Mouse (Mus musculus): ENCODE data around the gene 2200002D01Rik. TPM values are rescaled to one million over a fixed set of nuclear protein-coding genes. Genes with fewer than 3 reads are reported as not detected.
A peak's percentile ranks its signal among the peaks of the same experiment; 100 is the strongest.

Gene 2200002D01Rik
- polyA plus RNA-seq, 1 experiment from 2014 or later: 1.5 TPM

GRCm38 (mm10) chr7:29288942-29289638 lies 40.8 kb upstream of the 2200002D01Rik start, which contains the start of gene Ppp1r14a:
Gene Ppp1r14a (plus strand): TSS chr7:29289308.
- 2% methylated on average over 57 of the region's 59 CpGs for WGBS

GRCm38 (mm10) chr7:29288079-29288478 lies 39.8 kb upstream of the 2200002D01Rik start:
- Histone ChIP-seq H3K4me2 (no peak overlapping the region), H3K27me3 (replicated peaks) (peaks cover 6% of the 10 kb centered on the region; the same call in 1 of the 2 replicates), H3K9me3 (no peaks in the 10 kb centered on the region), H3K27ac (no peak overlapping the region), H3K36me3 (replicated peaks) (no peaks in the 10 kb centered on the region), H3K4me1 (peaks cover 20% of the 10 kb centered on the region), H3K4me3 (no peak overlapping the region), H3K9ac (no peak overlapping the region)
- no peak for ATAC-seq (replicated peaks)
- WGBS: 90% methylated on average over 2 of the region's 2 CpGs

More at GRCm38 (mm10) chr7:29288942-29289638, 40.8 kb upstream of the 2200002D01Rik start, which contains the start of gene Ppp1r14a:
- H3K4me1 ChIP-seq: peaks cover 24% of the 10 kb centered on the region
- H3K36me3 ChIP-seq (replicated peaks): no peaks in the 10 kb centered on the region
- peak; percentile 19; the same call in 1 of the 2 replicates for ATAC-seq (replicated peaks)
- H3K4me3 ChIP-seq: peak within 1 kb of the TSS; percentile 47
- peaks cover 3% of the 10 kb centered on the region; the same call in 1 of the 2 replicates for H3K27me3 ChIP-seq (replicated peaks)
- H3K9me3 ChIP-seq: no peaks in the 10 kb centered on the region
- peak within 1 kb of the TSS; percentile 91 for H3K4me2 ChIP-seq
- H3K27ac ChIP-seq: no peak within 1 kb of the TSS
- peak within 1 kb of the TSS; percentile 45 for H3K9ac ChIP-seq

DNA sequence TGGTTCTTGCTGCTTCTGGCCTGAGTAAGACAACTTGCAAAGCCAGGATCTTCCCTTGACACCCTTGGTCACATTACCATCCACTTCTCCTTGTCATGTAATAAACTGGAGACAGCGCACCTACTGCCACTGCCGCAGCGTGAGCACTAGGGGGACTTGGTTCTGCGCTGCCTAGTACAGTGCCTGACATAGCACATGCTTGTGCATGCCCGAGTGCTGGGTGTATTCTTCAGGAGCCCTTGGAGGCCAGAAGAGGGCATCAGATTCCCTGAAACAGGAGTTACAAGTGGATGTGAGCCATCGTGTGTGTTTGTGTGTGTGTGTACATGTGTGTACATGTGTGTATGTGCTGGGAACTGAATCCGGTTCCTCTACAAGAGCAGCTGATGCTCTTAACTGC lies 39.2 kb upstream of the 2200002D01Rik start:
- peaks cover 19% of the 10 kb centered on the region for H3K4me1 ChIP-seq
- H3K36me3 ChIP-seq (replicated peaks): no peaks in the 10 kb centered on the region
- H3K27ac ChIP-seq: no peak overlapping the region
- ATAC-seq (replicated peaks): no peak
- no peaks in the 10 kb centered on the region for H3K9me3 ChIP-seq
- WGBS: 94% methylated on average over 7 of the region's 7 CpGs
- H3K9ac ChIP-seq: no peak overlapping the region
- H3K27me3 ChIP-seq (replicated peaks): peaks cover 10% of the 10 kb centered on the region
- no peak overlapping the region for H3K4me3 ChIP-seq
- H3K4me2 ChIP-seq: no peak overlapping the region

DNA sequence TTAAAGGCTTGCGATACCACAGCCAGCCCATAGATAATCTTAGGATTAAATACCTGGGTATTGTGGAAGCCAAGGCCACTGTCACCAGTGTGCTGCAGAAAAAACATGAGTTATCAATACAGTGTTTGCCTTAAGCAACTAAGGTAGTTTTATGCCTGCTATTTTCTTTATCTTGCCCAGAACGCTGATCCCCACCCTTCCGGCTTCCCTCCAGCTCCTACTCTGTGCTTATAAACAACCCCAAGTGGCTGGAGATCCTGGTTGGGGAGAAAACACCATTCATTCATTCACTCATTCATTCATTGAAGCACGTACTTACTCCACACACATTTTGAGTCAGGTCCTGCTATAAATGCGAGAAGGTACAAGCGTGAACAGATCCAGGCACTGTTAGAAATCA lies 36.3 kb upstream of the 2200002D01Rik start:
- peaks cover 32% of the 10 kb centered on the region for H3K27me3 ChIP-seq (replicated peaks)
- no peak overlapping the region for H3K9ac ChIP-seq
- no peak for ATAC-seq (replicated peaks)
- peaks cover 30% of the 10 kb centered on the region for H3K4me1 ChIP-seq
- H3K9me3 ChIP-seq: no peaks in the 10 kb centered on the region
- 89% methylated on average over 6 of the region's 6 CpGs for WGBS
- no peaks in the 10 kb centered on the region for H3K36me3 ChIP-seq (replicated peaks)
- no peak overlapping the region for H3K27ac ChIP-seq
- H3K4me3 ChIP-seq: no peak overlapping the region
- no peak overlapping the region for H3K4me2 ChIP-seq

DNA sequence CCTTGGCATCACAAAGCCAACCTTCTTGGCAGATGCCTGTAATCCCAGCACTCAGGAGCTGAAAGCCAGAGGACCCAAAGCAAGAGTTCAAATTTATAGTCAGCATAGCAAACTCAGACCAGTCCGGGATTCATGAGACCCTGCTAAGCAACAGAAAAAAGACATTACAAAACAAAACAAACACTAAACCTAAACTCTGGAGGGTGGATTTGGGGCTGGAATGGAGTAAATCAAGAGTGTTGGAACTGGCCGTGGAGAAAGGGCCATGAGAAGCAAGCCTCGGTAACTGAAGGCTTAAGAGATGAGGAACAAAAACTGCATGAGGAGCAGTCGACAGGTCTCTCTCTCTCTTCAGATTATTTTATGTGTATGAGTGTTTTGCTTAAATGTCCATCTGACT lies 35.6 kb upstream of the 2200002D01Rik start:
- Histone ChIP-seq H3K9me3 (no peaks in the 10 kb centered on the region), H3K9ac (no peak overlapping the region), H3K27me3 (replicated peaks) (peaks cover 32% of the 10 kb centered on the region), H3K27ac (no peak overlapping the region), H3K4me2 (no peak overlapping the region), H3K4me3 (no peak overlapping the region), H3K4me1 (peaks cover 23% of the 10 kb centered on the region), H3K36me3 (replicated peaks) (no peaks in the 10 kb centered on the region)
- no peak for ATAC-seq (replicated peaks)
- WGBS: 83% methylated on average over 4 of the region's 4 CpGs

- H3K9me3 ChIP-seq: no peaks in the 10 kb centered on the region
- H3K9ac ChIP-seq: peak overlapping the region; percentile 78
- no peak overlapping the region for H3K27ac ChIP-seq
- H3K4me3 ChIP-seq: peak overlapping the region; percentile 64
- peaks cover 19% of the 10 kb centered on the region for H3K4me1 ChIP-seq
- H3K27me3 ChIP-seq (replicated peaks): peaks cover 32% of the 10 kb centered on the region
- peak overlapping the region; percentile 98 for H3K4me2 ChIP-seq
- WGBS: 10% methylated on average over 21 of the region's 21 CpGs
- H3K36me3 ChIP-seq (replicated peaks): no peaks in the 10 kb centered on the region
- ATAC-seq (replicated peaks): peak; percentile 46
Measured at GRCm38 (mm10) chr7:29282074-29282554, 33.8 kb upstream of the 2200002D01Rik start.

DNA sequence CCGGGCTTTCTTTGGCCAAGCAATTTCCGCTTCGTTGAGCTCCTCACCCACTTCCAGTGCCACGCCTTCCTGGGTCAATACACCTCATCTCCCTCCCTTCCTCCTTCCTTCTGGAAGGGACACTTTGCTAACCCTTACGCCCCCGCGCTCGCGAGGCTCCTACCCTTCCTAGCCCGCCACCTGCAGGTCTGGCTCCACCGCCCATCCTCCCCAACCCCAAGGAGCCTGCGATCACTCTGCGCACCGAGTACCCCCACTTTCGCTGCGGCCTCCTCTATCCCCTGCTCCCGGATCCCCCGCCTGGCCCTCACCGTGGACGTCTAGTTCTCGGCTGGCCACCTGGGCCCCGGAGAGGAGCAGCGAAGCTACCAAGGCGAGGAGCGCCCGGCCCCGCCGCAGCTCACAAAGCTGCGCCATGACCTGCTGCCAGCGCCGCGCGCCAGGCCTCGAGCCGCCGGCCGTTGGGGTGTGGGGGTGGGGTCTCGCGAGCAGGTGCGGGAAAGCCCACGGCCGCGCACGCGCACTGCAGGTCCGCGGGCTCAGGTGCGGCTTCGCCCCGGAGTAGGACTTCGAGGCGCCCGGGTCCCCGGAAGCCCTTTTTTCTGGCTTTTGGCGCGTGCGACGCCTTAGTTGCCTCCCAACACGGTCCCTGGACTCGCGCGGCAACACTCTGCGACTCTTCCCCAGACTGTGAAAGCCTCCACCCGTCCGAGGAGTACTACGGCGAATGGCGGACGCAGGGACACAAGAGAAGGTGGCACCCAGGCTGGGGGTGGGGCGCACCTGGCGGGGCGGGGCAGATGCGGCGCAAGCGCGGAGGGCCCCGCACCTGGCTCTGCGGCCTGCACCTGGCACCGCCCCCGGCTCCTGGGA lies 33.2 kb upstream of the 2200002D01Rik start, which contains the start of gene Spint2:
TSS of gene Spint2 (minus strand) at position 712 of the 873 bp plus-strand sequence.
- H3K4me2 ChIP-seq: peak within 1 kb of the TSS; percentile 98
- H3K4me3 ChIP-seq: peak within 1 kb of the TSS; percentile 64
- H3K27me3 ChIP-seq (replicated peaks): peaks cover 32% of the 10 kb centered on the region
- peaks cover 19% of the 10 kb centered on the region for H3K4me1 ChIP-seq
- peak within 1 kb of the TSS; percentile 78 for H3K9ac ChIP-seq
- ATAC-seq (replicated peaks): peak; percentile 81
- under 1% methylated on average over 80 of the region's 80 CpGs for WGBS
- H3K9me3 ChIP-seq: no peaks in the 10 kb centered on the region
- H3K36me3 ChIP-seq (replicated peaks): no peaks in the 10 kb centered on the region
- no peak within 1 kb of the TSS for H3K27ac ChIP-seq

DNA sequence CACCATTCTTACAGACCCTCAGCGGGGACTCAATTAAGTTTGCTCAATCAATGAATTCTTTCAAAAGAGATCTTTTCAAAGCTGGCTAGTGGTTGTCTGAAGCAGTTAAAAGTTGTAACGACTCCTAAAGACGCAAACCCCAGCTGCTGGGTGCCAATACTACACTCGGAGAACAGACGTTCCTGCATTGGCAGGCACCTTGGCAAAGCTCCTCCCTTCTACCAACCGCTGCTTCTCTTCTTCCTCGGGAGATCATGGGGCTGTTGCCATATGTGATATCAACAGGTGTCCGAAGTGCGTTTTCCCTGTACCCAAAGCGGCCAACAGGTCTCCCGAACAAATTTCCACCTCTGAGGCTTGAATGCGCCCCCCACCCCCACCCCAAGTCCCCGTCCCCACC lies 32.5 kb upstream of the 2200002D01Rik start:
- Histone ChIP-seq H3K36me3 (replicated peaks) (no peaks in the 10 kb centered on the region), H3K27me3 (replicated peaks) (peaks cover 32% of the 10 kb centered on the region), H3K4me3 (peak overlapping the region; percentile 64), H3K9ac (peak overlapping the region; percentile 78; the same call in 1 of the 2 replicates), H3K27ac (no peak overlapping the region), H3K9me3 (no peaks in the 10 kb centered on the region), H3K4me1 (peaks cover 19% of the 10 kb centered on the region), H3K4me2 (peak overlapping the region; percentile 98)
- 10% methylated on average over 13 of the region's 13 CpGs for WGBS
- ATAC-seq (replicated peaks): no peak

DNA sequence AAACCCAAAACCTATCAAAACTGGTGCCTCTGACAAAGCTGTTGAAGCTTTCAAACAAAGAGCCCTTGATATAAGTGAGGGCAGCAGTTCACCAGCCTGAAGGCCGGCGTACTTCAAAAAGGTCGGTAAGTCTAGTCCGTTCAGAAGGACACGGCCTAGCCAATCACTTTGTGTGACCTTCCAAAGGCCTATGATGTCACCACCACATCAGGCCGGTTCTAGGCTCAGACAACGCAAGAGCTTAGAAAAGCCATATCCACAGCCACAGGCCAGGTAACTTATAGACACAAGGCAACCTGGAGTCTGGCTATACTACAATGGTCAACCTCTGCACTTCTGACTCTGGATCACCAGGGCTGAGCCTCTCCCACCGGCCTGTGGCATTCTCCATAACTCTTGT lies 31.7 kb upstream of the 2200002D01Rik start:
- 95% methylated on average over 8 of the region's 8 CpGs for WGBS
- ATAC-seq (replicated peaks): no peak
- H3K4me2 ChIP-seq: no peak overlapping the region

GRCm38 (mm10) chr7:29279261-29279660 lies 31.0 kb upstream of the 2200002D01Rik start:
- H3K36me3 ChIP-seq (replicated peaks): no peaks in the 10 kb centered on the region
- no peaks in the 10 kb centered on the region for H3K9me3 ChIP-seq

More for the DNA sequence above, 31.7 kb upstream of the 2200002D01Rik start:
- Histone ChIP-seq H3K4me1 (peaks cover 19% of the 10 kb centered on the region), H3K27ac (no peak overlapping the region), H3K4me3 (no peak overlapping the region), H3K9me3 (no peaks in the 10 kb centered on the region), H3K27me3 (replicated peaks) (peaks cover 32% of the 10 kb centered on the region), H3K36me3 (replicated peaks) (no peaks in the 10 kb centered on the region), H3K9ac (no peak overlapping the region)

GRCm38 (mm10) chr7:29277510-29277909 lies 29.2 kb upstream of the 2200002D01Rik start:
- 93% methylated on average over 4 of the region's 4 CpGs for WGBS
- Histone ChIP-seq H3K9ac (no peak overlapping the region), H3K27ac (no peak overlapping the region), H3K4me3 (no peak overlapping the region), H3K36me3 (replicated peaks) (no peaks in the 10 kb centered on the region), H3K27me3 (replicated peaks) (peaks cover 22% of the 10 kb centered on the region), H3K4me1 (peaks cover 19% of the 10 kb centered on the region), H3K4me2 (no peak overlapping the region), H3K9me3 (no peaks in the 10 kb centered on the region)
- ATAC-seq (replicated peaks): no peak

More at GRCm38 (mm10) chr7:29279261-29279660, 31.0 kb upstream of the 2200002D01Rik start:
- Histone ChIP-seq H3K4me1 (peaks cover 19% of the 10 kb centered on the region), H3K4me3 (no peak overlapping the region), H3K4me2 (no peak overlapping the region), H3K9ac (no peak overlapping the region), H3K27me3 (replicated peaks) (peaks cover 30% of the 10 kb centered on the region), H3K27ac (no peak overlapping the region)
- ATAC-seq (replicated peaks): no peak

DNA sequence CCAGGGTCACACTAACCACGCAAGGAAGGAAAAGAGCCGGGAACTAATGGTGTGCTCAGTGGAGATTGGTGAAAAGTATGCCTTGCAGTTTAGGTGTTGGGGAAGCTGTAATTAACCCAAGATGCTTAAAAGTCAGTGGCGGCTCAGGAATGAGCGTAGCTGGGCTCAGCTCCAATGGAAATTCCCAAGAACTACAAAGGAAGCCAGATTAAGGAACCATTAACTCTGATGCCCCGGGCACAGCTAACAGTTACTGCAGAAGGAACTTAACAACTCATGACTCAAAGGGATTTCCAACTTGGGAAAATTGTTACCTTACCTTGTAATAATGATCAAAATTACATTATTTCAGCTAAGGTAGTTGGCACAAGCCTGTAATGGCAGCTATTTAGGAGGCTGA lies 28.4 kb upstream of the 2200002D01Rik start:
- no peaks in the 10 kb centered on the region for H3K9me3 ChIP-seq
- H3K27me3 ChIP-seq (replicated peaks): peaks cover 14% of the 10 kb centered on the region
- ATAC-seq (replicated peaks): no peak
- H3K4me2 ChIP-seq: no peak overlapping the region
- H3K36me3 ChIP-seq (replicated peaks): no peaks in the 10 kb centered on the region
- H3K4me3 ChIP-seq: no peak overlapping the region
- peaks cover 13% of the 10 kb centered on the region for H3K4me1 ChIP-seq
- H3K27ac ChIP-seq: no peak overlapping the region
- H3K9ac ChIP-seq: no peak overlapping the region
- 86% methylated on average over 5 of the region's 5 CpGs for WGBS

All from midbrain, embryonic 15.5 days (tissue).